Mouse (Mus musculus) 3134 (cell line): Measurements from ENCODE around the gene Celsr3.

Experiments
- DNase-seq: peaks from one replicate; pipeline ENCODE4 v3.0.0-alpha.2; 2011; ENCODE audit warnings: low spot score; ENCODE audit not compliant: insufficient read length; ENCODE audit errors: extremely low read depth

Celsr3 gene

DNA sequence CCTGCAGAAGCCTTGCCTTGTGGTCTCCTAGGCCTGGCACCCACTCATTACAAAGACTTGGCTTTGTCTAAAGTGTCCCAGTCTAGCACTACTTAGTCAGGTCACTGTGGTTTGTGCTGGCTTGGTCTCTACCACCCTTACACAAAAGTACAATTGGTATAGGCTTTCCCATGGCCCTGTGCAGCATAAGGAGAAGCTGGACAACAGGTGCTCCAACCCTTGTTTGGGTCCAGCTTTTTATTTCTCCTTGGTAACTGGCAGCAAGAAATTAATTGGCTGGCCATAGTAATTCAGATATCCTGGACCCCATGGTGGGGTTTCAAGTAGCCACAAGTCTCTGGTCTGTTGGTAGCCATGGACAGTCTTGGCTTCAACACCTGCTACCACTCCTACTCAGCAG is 19.7 kb upstream of the Celsr3 start:
- no peak for DNase-seq

- DNase-seq: no peak
These were observed 19.3 kb upstream of the Celsr3 start for GRCm38 (mm10) chr9:108806831-108807230.

- DNase-seq: no peak
These were observed 18.4 kb upstream of the Celsr3 start for GRCm38 (mm10) chr9:108807674-108808073.

DNA sequence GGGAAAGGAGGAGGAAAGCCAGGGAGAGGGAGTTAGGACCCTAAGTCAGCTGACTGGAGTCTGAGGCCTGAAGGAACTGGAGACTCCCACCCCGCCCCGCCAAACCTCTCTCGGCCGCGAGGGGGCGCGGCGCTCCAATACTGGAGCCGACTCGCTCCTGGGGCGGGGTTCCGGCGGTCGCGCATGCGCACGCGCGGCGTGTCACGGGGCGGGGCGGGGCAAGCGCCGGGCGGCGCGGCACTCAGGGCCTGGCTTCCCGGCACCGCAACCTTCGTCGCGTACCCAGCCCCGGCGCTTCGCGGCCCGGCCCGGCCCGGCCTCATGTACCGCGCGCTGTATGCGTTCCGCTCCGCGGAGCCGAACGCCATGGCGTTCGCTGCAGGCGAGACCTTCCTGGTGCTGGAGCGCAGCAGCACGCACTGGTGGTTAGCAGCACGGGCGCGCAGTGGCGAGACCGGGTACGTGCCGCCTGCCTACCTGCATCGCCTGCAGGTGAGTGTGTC is 17.9 kb upstream of the Celsr3 start, which contains the start of gene Nckipsd:
Gene Nckipsd (plus strand): TSS at position 206 of the 503 bp plus-strand sequence.
- peak; percentile 90 for DNase-seq

- DNase-seq: no peak
These were observed 16.9 kb upstream of the Celsr3 start for GRCm38 (mm10) chr9:108809188-108809587.

DNA sequence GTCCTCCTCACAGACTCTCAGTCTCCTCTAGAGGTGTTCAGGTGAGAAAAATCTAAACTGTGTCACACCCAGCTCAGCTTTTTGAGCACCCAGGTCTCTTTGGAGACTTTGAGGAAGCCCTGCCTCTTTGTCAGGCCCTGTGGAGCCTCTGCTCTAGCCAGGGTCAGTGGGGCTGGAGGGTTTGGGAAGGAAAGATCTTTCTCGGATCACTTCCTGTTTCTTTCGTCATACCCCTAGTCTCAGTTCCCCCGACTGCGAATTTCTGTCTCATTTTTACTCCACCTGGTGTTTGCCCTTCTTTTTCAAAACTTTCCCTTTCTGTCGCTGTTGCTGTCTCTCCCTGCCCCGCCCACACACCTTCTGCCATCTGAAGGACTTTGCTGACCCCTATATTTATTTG is 16.4 kb upstream of the Celsr3 start:
- no peak for DNase-seq

GRCm38 (mm10) chr9:108810516-108810915 is 15.6 kb upstream of the Celsr3 start:
- no peak for DNase-seq

GRCm38 (mm10) chr9:108815557-108815956 is 10.6 kb upstream of the Celsr3 start:
- DNase-seq: no peak

- no peak for DNase-seq
These were observed 6.6 kb upstream of the Celsr3 start for GRCm38 (mm10) chr9:108819495-108819894.

DNA sequence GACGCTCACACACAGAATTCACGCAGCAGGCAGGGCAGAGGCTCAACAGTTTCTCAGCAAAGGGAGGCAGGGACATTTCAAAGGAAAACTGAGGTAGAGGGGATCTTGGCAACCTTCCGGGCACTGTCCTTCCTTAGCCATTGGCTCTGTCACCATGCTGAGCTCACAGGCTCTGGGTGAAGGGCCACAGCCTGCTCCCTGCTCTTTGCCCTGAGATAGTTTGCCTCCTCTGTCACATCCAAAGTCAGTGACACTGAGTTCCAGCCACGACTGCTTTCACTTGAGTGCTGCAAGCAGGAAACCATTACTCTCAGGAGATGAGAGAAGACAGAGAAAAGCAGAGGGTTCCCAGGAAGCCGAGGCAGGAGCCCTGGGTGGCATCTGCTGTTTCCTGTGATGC is 6.0 kb upstream of the Celsr3 start:
- DNase-seq: no peak

- no peak for DNase-seq
These were observed 1.9 kb upstream of the Celsr3 start for GRCm38 (mm10) chr9:108824144-108824685.

DNA sequence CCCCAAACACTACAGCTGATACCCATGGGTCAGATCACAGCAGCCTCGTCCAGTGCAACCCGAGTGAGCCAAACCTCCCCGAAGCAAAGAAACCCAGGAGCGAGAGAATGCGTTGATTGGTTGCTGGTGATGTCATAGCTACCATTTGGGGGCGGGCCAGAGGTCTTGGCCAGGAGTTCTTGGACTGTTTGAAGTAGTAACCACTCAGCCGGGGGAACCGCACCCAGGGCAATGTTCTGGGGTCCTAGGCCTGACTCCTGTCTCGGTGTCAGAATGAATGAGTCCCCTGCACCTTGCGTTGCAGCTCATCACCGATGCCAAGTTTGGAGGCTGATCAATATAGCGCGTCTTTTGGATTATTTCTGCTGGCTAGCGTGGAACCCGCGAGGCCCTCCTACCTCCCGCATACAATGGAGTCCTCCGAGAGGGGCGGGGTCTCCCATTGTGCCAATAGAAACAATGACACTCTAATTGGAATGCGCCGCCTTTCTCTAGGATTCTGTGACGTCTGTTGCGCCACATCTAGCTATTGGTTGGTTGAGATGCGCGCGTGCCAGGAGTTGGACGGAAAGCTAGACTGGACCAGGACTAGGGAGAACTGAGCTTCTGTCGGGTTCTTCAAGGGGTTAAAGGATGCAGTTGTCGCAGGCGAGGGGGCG is 1.2 kb upstream of the Celsr3 start:
- no peak for DNase-seq

GRCm38 (mm10) chr9:108826700-108827340 is 700 bp downstream of the Celsr3 start:
- no peak for DNase-seq

DNA sequence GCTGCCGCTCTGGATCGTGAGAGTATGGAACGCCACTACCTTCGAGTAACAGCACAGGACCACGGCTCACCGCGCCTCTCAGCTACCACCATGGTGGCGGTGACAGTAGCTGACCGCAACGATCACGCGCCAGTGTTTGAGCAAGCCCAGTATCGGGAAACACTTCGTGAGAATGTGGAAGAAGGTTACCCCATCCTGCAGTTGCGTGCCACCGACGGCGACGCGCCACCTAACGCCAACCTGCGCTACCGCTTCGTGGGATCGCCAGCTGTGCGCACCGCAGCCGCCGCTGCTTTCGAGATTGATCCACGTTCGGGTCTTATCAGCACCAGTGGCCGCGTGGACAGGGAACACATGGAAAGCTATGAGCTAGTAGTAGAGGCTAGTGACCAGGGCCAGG is 1.3 kb downstream of the Celsr3 start:
- DNase-seq: no peak

GRCm38 (mm10) chr9:108827906-108828305 is 1.8 kb downstream of the Celsr3 start:
- no peak for DNase-seq

DNA sequence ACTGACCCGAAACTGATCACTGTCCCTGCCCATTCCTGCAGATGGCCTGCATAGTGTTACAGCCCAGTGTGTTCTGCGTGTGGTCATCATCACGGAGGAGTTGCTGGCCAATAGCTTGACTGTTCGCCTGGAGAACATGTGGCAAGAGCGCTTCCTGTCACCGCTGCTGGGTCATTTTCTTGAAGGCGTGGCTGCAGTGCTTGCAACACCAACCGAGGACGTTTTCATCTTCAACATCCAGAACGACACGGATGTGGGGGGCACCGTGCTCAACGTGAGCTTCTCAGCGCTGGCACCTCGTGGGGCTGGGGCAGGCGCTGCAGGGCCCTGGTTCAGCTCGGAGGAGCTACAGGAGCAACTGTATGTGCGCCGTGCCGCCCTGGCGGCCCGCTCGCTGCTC is 5.5 kb downstream of the Celsr3 start:
- DNase-seq: no peak

DNA sequence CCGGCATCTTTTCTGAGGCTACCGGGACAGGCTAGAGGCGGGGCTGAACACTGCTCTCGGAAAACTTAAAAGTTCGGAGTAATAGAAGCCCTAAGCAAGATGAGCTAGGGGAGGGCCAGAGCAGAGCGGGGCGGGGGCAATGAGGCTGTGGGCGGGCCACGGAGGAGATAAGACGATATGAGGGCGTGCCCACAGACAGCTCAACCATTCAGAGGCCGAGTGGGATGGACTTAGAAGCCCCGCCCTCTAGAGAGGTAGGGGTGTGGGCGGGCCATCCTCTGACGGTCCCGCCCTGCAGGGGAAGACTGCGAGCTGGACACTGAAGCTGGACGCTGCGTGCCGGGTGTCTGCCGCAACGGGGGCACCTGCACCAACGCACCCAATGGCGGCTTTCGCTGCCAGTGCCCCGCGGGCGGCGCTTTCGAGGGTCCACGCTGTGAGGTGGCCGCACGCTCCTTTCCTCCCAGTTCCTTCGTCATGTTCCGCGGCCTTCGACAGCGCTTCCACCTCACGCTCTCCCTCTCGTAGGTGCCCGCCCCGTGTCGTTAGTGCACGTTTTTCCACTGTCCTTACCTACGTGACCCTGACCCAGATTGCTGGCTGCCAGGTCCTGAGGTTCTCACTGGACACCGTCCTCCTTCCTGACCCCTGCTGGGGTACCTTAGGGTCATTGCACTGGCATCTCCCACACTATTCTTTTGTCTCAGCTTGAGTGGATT is 6.4 kb downstream of the Celsr3 start:
- DNase-seq: no peak

DNA sequence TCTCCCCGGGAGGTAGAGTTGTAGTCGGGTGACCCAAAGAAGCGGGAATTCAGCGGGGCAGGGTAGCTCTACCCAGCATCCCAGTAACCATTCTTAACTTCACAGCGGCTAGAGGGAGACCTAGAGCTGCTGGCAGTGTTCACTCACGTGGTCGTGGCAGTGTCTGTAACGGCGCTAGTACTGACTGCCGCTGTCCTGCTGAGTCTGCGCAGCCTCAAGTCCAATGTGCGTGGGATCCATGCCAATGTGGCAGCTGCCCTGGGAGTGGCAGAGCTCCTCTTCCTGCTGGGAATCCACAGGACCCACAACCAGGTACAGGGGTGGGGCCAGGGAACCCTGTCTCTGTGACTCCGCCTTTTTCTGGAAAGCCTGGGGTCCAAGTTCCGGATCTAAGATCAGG is 16.9 kb downstream of the Celsr3 start:
- DNase-seq: no peak

- no peak for DNase-seq
These were observed 19.3 kb downstream of the Celsr3 start for GRCm38 (mm10) chr9:108845390-108845789.

DNA sequence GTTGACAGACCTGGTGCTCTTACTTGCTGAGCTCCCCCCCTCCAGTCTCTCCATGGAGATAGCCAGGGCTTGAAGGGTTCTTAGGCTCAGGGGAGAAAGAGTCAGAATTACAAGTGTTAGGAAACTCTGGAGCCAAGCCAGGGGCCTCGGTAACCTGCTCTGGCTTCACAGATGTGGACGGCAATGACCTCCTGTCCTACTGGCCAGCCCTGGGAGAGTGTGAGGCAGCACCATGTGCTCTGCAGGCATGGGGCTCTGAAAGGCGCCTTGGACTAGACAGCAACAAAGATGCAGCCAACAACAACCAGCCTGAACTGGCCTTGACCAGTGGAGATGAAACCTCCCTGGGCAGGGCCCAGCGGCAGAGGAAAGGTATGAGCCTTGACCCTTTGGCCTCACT is 21.3 kb downstream of the Celsr3 start:
- no peak for DNase-seq

- DNase-seq: no peak
These were observed 22.3 kb downstream of the Celsr3 start for GRCm38 (mm10) chr9:108848419-108848818.
